Mouse (Mus musculus) left cerebral cortex, postnatal 36 days (tissue): Measurements from ENCODE around the gene Eva1c. TPM values are rescaled to one million over a fixed set of nuclear protein-coding genes. Genes with fewer than 3 reads are reported as not detected.
"Not testable (repeated sequence)": the region's sequence is repeated elsewhere in the genome, so short reads cannot be mapped to it uniquely, and the experiment has no call there.

Experiments
- DNase-seq, 2 experiments: peaks; one replicate each; pipeline ENCODE4 v3.0.0; 2021 to 2022; ENCODE audit warnings: low spot score in 2 of 2, mixed read lengths in 1 of 2
- intact Hi-C: fragments of 180-260 bp; cut with DNase I; formaldehyde crosslinking; loops from one replicate; pipeline ENCODE4 v1.15.1; 2025
- total RNA-seq, 2 experiments: library from RNA; stranded (reverse); gene quantifications; 2 replicates each; pipeline ENCODE4 v1.2.3; 2021

Eva1c gene
- total RNA-seq, 2 experiments from 2014 or later: 1.6 to 2.0 TPM

DNA sequence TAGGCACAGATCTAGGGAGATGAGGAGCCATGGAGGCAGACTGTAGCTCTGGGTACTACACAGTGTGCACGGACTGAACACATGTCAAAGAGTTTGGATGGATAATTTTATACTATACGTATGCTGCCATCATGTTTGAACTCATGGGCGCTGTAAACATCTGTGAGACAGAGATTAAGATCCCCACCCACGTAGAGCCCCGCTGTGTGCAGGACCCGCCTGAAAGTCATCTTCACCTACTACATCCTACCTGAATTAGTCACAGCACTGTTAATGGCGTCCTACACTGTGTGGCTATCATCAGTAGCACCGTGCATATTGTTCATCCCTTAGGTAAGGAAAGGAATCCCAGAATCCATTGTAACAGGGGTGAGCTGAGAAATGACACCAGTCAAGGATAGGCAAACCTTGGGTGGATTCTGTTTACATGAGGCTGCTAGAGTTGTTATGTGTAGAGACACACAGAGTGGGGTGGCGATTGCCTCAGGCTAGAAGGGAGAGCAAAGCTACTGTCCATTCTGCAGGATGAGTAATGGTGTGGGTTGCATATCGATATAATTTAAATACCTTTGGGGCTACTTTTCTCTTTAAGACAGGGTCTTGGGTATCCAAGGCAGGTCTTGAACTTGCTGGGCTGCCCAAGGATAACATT is 4.1 kb upstream of the Eva1c start:
- no peak for DNase-seq
- intact Hi-C loops: no loop called here

DNA sequence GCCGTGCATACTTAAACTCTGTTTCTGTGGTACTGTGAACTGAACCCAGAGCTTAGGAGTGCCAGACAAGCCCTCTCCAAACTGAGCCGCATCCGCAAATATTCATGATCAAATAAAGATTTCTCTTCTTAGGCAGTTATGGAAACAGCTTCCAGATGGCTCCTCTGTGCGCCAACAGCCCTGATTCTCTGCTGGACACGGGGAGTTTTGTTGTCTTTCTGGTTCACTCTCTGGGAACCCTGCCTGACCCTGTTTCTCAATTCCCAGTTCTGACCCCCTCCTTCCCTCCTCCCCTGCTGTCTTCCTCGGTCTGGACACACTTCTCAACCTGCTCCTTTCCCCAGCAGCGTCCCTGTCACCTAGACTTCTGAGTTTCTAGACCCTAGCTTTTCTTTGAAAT is 3.5 kb upstream of the Eva1c start:
- no peak for DNase-seq
- intact Hi-C loops: no loop called here

DNA sequence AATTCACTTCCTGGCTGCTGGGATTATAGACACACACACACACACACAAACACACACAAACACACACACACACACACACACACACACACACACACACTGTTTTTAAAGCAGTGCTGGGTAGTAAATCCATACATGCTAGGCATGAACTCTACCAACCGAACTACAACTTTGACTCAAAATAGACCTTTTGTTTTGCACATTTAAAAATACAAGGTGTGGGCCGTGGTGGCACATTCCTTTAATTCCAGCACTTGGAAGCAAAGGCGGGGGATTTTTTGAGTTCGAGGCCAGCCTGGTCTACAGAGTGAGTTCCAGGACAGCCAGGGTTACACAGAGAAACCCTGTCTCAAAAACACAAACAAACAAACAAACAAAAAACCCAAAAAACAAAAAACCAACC is 2.5 kb upstream of the Eva1c start:
- intact Hi-C loops, DNase-seq: not testable (repeated sequence)

DNA sequence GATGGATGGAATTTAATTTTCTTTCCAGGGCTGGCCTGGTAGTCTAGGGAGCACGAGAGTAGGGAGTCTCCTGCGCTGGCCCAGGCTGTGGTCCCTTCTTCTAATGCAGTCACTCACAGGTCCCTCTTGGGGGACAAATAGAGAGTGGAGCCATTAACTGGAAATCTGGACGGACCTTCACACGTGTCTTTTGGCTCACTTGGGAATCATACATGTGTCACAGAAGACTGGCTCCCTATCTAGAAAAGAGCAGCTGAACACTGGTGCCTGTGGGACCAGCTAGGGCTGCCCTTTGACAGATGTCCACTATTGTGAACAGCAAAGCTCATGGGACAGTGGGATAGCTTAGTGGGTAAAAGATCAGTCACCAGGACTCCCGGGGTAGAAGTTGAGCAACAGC is 478 bp upstream of the Eva1c start:
- no peak for DNase-seq
- intact Hi-C loops: no loop called here

DNA sequence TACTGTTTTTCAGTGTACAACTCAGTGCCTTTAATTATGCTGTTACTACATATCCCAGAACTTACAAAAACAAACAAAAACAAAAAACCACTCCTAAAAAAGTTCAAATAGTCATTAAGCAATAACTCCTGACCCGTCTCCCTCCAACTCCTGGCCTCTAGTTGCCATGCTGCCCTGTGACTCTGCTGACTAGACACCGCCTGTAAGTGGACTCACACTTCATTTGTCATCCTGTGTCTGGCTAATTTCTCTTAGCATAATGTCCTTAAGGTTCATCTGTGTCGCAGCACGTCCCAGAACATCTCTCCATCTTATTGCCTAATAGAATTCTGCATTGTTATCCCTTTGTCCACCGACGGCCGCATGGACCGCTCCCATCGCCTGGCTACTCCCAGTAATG is 979 bp downstream of the Eva1c start:
- no peak for DNase-seq
- intact Hi-C loops: no loop called here

DNA sequence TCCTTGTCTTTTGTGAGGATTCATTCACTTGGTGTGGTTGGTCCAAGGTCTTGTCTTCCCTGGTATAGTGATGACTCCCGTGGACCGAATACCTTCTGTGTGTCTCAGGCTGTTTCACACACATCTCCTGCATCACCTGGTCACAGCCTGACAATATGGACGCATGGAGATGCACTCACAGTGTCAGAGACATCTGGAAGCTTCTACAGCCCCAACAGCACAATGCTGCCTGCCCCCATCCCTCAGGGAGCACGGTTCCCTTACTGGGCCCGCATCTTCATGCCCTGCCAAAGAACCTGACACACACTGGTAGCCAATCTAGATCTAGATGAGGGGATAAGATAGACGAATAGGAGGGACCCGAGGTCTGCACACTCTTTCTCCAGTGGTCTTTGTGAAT is 2.6 kb downstream of the Eva1c start:
- intact Hi-C loops: no loop called here
- no peak for DNase-seq

DNA sequence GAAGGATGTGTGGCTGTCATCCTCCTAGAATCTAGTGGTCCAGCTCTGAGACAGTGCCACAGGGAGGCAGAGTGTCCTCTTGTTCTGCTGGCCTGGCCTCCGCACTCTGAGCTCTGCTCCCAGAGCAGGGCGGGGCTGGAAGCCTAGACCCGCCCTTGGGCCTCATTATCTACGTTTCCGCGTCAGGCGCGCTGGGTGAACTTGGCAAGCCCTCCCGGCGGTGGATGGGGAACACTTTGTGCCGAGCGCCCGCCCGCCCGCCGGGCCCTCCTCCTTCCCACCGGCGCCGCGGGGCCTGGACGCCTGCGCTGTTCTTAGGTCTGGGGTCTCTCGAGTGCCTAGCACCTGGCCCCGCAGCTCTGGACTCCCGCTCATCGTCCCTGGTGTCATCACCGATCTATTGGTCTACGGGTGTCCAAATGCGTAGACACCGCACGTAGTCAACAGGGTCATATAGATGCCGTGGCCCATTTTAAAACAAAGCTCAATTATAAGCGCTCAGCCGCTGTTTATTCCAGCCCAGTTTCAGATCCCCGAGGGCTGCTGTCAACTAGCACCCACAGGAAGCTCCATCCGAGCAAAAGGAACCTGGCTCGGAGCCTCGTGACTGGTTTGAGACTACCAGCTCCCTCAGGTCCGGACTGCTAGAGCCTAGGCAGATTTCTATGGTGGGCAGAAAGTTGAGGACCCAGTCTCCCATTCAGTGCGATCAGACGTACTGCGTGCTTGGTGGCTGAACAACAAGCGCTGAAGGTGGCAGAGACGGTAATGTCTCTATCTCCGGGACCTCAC is 3.6 kb downstream of the Eva1c start:
- peak; percentile 68 to 70 for DNase-seq
- intact Hi-C loops: loop anchor here (5.0 kb wide), 1 partner anchor 97 kb away; no protein-coding TSS in a partner anchor

DNA sequence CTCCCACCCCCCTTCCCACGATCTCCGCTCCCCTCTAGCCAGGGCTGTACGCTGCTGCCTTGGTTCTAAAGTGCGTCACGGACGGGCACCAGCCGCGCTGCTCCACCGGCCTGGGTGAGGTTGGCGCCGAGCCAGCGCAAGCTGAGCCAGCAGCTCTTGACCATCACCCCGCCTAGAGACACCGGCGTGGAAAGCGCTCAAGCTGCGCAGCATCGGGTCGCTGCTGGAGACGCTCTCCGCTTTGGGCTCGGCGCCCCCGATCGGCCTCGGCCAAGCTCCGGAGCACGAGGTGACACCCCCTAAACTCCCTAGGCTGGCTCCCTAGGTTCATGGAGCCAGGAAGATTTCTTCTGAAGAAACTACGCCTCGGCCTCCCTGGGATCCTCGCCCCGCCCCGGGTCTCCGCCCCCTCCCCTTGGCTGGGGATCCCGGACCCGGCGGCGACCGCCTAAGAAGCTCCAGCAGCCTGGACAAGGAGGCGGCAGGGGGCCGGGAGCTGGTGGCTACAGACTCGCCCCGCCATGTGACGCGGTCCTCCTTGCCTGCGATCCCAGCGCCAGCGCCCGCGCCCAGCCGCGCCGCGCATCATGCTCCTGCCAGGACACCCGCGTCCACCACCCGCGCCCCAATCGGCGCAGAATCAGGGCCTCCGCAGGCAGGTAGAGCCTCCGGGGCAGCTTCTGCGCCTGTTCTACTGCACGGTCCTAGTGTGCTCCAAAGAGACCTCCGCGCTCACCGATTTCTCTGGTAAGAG is 4.3 kb downstream of the Eva1c start:
- intact Hi-C loops: loop anchor here (5.0 kb wide), 1 partner anchor 96 kb away; no protein-coding TSS in a partner anchor
- DNase-seq: peak; percentile 52 to 73

DNA sequence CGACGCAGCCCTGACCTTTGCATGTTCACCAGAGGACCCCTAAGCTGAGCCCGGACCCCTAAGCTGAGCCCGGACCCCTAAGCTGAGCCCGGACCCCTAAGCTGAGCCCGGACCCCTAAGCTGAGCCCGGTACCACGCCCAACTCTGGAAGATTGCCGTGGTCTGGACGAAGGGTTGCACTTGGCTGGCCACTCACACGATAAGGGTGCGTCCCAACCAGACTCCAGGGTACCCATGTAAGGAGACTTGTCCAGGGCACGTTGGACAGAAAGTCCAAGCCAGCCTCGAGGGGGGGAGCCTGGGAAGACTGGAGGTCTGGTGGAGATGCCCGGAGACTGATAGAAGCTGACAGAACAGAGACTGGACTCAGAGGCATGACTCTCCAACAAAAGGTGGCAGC is 5.2 kb downstream of the Eva1c start:
- DNase-seq: no peak
- intact Hi-C loops: loop anchor here (5.0 kb wide), 1 partner anchor 96 kb away; no protein-coding TSS in a partner anchor

DNA sequence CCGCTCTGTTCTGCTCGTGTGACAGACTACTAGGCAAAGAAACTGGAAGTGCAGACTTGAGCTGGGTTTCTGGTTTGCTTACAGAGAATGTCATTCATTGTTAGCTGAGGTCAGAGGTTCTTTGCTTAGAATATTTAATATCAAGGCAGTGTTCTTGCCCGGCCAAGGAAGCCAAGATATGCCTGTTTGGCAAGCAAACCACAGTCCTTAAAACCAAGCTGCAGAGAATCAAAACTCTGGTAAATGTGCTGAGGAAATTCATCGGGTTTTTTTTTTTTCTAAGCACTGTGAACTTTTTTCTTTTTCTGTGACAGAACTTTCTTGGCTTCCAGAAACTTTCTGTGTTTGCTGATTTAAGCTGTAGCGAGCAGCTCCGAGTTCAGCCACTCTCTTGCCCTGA is 6.0 kb downstream of the Eva1c start:
- no peak for DNase-seq
- intact Hi-C loops: loop anchor here (5.0 kb wide), 1 partner anchor 95 kb away; no protein-coding TSS in a partner anchor

DNA sequence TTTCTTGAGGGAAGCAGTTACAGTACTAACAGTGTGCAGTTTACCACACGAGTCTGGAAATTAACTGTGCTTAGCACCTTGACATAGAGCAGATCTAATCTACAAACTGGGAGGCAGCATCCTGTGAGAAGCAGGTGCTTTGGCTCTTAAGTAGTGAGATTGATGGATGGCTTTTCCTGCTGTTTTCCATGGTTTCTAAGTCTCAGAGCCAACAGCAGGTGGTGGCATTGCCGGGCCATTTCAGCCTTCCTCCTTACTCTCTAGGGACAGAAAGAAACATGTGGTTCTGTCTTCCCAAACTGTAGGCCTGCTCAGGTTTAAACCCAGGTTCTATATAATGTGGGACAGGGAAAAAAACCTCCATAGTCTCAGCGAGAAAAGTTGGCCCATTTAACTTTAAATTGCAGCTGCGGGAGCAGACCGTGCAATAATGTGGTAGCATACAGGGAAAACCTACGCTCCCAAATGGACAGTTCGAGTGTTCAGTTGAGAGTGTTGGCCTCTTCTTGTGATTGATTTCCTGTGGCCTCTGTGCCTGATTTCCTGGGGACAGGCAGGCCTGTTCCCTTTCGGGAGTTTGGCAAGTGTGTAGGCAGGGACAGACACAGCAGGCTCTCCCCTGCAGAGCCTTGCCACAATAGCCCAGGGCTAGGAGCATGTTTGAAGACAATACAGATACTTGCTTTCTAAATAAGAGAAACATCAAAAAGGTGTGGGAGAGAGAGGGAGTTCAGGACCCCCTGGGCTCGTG is 6.7 kb downstream of the Eva1c start:
- intact Hi-C loops: loop anchor here (5.0 kb wide), 1 partner anchor 94 kb away; no protein-coding TSS in a partner anchor
- DNase-seq: no peak

DNA sequence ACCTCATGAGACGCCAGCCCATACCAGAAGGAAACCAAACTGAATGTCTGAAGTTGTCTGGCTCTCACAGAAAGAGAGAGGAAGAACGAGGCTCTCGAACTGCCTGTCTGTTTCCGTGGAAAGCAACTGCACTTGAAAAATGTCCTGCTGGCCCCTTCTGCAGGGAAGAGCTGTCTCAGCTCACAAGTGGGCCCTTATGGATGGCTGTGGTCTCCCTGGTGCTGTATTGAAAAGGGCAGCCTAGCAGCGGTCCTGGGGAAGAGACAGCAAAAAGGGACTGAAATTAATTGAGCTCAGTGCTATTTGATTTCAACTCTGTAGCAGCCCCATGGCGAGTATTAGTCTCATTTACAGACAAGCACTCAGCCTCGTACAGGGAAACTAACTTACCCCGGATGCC is 10.9 kb downstream of the Eva1c start:
- intact Hi-C loops: no loop called here
- no peak for DNase-seq

DNA sequence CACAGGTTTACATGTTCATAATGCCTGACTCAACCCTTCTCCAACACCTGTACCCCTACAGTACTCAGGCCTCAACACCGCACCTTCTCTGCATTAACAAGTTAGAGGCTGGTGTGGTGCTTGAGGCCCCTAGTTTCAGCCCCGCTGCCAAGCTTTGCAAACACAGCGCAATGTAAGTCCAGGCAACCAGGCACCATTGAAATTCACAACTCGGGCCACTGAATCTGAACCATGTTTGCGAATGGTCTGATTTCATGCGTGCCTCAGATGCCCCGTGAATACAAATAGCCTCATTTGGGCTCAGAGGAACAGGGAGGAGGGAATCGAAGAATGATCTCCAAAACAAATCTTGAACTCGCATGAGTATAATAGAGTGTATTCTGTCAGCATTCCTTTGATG is 15.6 kb downstream of the Eva1c start:
- intact Hi-C loops: no loop called here
- DNase-seq: no peak

DNA sequence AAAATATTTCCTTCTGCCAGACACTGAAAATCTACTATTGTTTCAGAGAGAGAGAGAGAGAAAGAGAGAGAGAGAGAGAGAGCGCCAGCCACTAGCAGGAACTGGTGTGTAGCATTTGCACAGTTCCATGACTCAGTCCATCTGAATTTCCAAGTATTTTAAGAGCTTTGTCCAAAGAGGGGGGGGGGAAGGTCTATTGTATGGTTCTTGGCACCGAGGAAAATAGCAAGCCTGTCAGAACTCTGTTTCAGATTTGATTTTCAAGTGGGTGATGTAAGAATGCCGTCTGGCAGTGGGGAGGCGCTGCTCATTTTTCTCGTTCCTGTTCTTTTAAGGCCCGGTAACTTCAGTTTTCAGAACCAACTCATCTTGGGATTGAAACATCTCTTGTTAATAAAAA is 18.5 kb downstream of the Eva1c start:
- no peak for DNase-seq
- intact Hi-C loops: no loop called here

DNA sequence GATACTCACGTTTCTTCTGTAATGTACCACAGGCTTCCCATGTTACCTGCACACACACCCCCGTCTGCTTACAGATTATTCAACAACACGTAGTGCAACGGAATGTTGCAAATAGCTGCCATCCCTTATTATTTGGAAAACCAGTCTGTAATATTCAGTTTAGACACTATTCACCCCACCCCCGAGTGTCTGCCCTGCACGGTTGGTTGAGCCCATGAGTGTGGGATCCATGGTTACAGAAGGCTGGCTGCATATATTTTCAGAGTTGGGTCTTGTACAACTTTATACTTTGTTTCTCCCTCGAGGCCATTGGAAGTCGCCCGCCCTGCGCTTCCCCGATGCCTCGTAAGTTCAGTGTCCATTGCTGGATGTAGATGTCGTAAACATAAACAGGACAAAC is 19.1 kb downstream of the Eva1c start:
- intact Hi-C loops: no loop called here
- DNase-seq: no peak

DNA sequence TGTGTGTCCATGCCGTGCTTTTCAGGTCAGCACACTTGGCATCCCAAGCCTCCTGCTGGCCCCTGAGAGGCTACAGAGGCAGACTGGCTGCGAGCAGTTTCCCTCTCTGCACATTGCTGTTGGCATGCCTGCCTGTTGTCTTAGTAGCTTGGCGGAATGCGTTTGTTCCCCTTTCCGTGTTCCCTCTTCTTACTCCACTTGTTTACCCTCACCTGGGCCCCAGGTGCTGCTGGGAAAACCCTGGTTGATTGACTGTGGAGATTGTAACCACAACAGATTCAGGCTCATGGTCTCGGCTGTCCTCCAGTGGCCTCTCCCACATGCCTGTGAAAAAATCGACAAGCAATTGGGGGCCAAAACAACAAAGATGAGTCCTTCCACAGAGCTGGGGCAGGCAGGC is 22.2 kb downstream of the Eva1c start:
- intact Hi-C loops: no loop called here

DNA sequence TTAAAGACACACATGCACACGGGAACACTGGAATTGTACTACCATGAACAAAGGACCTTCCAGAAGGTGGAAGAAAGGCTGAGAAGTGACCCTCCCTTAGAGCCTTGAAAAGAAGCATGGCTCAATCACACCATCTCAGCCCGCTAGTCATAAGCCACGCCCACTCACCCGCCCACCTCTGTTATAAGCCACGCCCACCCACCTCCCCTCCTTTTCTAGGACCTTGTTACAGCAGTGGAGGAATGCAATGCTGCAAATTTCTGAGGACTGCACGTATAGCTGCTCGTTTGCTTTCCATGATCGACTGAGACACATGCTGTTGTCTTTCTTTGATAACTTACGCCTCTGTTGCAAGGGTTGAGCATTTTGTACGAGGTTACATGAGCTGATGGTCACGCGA is 22.7 kb downstream of the Eva1c start:
- intact Hi-C loops: no loop called here
- no peak for DNase-seq

More for the DNA sequence above, 22.2 kb downstream of the Eva1c start:
- DNase-seq: no peak

DNA sequence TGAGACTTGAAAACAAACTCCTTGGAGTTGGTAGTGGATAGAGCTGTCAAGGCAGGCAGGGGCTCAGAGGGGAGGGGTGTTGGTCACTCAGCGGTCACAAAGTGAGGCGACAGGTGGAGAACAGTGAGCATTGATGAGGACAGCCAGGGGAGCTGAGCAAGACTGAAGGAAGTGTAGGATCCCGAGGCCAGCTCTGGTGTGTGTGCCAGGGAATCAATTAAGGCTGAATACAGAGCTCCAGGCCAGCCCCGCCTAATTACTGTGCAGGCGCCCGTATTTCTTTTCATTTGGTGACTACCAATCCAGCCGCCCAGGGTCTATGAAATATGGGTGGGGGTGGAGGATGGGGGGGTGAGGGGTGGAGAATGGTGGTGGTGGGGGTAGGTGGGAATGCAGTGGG is 24.4 kb downstream of the Eva1c start:
- intact Hi-C loops: no loop called here
- no peak for DNase-seq

DNA sequence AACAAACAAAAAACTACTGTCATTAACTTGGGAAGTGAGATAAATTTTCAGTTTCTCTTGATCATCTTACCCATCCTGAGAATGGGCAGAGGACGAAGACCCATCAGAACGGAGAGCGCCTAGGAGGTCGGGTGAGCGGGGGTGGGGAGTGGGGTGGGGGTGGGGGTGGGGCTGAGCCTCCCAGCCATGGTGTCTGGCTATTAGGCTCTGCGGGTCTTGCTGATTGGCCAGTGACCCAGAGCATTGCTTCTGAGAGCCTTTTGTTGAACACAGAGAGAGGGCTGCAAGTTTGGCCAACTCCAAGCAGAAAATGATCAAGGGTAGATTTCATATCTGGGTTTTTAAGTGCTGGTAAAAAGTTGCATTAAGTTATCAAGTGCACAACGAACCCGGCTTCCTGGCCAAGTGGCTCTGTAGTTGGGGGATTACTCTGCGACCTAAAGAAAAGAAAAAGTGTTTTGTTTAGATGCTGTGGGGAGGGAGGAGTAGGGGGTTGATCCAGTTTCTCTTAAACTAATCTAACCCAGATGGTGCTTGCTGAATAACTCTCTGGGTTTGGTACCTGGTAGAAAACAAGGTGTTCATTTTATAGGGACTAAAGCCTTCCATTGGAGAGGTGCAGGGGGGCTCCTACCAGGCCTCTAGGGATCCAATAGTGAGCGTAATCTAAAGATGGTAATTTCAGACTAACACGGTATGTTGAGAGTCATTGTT is 25.3 kb downstream of the Eva1c start:
- no peak for DNase-seq
- intact Hi-C loops: no loop called here
